Mouse (Mus musculus) spleen, adult 2 months (tissue): ENCODE data around the gene Gadl1. TPM values are rescaled to one million over a fixed set of nuclear protein-coding genes. Genes with fewer than 3 reads are reported as not detected.
A peak's percentile ranks its signal among the peaks of the same experiment; 100 is the strongest.

ENCODE experiments used
- DNase-seq, 2 experiments: peaks; one replicate each; pipeline versions ENCODE4 v3.0.0 to v3.0.0-alpha.2; 2012 to 2021; ENCODE audit warnings: low spot score in 2 of 2, low read depth in 1 of 2
- H3K27ac ChIP-seq: fragments of 200-500 bp; 2 replicates; pipeline ENCODE4 v1.5.1; 2012; ENCODE audit warnings: low read length, inconsistent platforms; ENCODE audit not compliant: insufficient read depth
- H3K27me3 ChIP-seq: fragments of 200-500 bp; 2 replicates; pipeline ENCODE4 v1.6.1; 2012; ENCODE audit warnings: mild to moderate bottlenecking, moderate library complexity, low read length, inconsistent platforms; ENCODE audit not compliant: control insufficient read depth, insufficient read depth
- H3K36me3 ChIP-seq: fragments of 200-500 bp; 2 replicates; pipeline ENCODE4 v1.6.1; 2012; ENCODE audit warnings: mild to moderate bottlenecking, low read length, inconsistent platforms; ENCODE audit not compliant: control insufficient read depth, insufficient read depth
- H3K4me1 ChIP-seq: fragments of 200-500 bp; 2 replicates; pipeline ENCODE4 v1.6.1; 2011; ENCODE audit warnings: inconsistent platforms; ENCODE audit not compliant: control insufficient read depth, insufficient read depth, insufficient read length
- H3K4me3 ChIP-seq: fragments of 200-500 bp; 2 replicates; pipeline ENCODE4 v1.5.1; 2011; ENCODE audit warnings: mild to moderate bottlenecking, inconsistent platforms; ENCODE audit not compliant: insufficient read depth, insufficient read length; ENCODE audit errors: extremely low read depth
- CTCF ChIP-seq: fragments of 200-500 bp; IDR thresholded peaks from 2 replicates; pipeline ENCODE4 v1.5.1; 2011; ENCODE audit warnings: mild to moderate bottlenecking, inconsistent platforms; ENCODE audit not compliant: insufficient read depth, insufficient read length, insufficient replicate concordance; ENCODE audit errors: extremely low read depth
- POLR2A ChIP-seq: fragments of 200-500 bp; IDR thresholded peaks from 2 replicates; pipeline ENCODE4 v1.6.1; 2011; ENCODE audit warnings: low read depth, low read length, inconsistent platforms
- WGBS: fragments of 180-500 bp; shearing (Covaris S2); methylation state at CpG from one replicate; pipeline ENCODE4 v1.1.7; 2018; 5-methylcytosine and 5-hydroxymethylcytosine counted together
- polyA plus RNA-seq: library from polyadenylated mRNA; depleted of rRNA; stranded (reverse); fragments of >200 nt; gene quantifications from 2 replicates; pipeline ENCODE4 v1.2.3, GENCODE M21; 2012

Gene Gadl1
- polyA plus RNA-seq, 1 experiment: not detected

DNA sequence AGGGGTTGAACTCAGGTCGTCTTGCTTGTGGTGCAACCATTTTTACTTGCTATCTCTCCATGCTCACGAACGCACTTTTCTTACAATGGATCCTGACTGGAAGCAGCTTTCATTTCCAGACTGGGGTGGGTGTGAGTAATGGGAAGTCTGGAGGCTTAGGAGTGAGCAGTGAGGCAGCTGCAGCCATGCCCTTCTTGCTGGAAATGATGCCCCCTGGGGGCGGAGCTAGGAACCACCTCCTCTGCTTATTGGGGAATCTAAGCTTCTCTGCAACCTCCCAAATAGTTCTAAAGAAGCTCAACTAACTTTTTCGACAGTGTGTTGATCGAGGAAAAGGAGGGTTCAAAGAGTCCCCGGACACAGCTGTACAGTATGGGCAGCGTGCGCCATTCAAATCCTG is 179.7 kb downstream of the Gadl1 start:
- DNase-seq: peak in 1 of 2 experiments; percentile 32
- H3K4me3 ChIP-seq: no peak overlapping the region
- TF ChIP-seq CTCF: no peak
- TF ChIP-seq POLR2A: no peak
- no peak overlapping the region for H3K27ac ChIP-seq
- H3K4me1 ChIP-seq: peaks cover 11% of the 10 kb centered on the region; the same call in 1 of the 2 replicates
- no peaks in the 10 kb centered on the region for H3K27me3 ChIP-seq
- whole genome bisulfite sequencing: 89% methylated on average over 9 of the region's 9 CpGs
- peaks cover 37% of the 10 kb centered on the region for H3K36me3 ChIP-seq

DNA sequence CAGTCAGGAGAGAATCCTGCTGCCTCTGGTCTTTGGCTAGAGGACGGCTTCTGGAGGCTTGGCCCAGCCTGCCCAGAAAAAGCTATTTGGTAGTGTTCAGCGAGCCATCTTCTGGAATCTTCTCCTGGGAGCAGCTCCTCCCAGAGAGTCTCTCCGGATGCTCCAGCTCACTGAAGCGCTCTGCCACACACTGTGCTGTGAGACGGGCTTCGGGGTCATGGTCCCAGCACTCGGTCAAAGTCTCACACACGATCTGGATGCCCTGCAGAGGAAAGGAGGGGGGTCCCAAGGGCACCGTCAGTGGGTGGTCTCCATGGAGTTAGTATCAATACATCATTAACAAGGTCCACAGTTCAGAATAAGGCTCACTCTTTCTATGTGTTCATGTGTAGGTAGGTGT is 181.0 kb downstream of the Gadl1 start:
- H3K4me1 ChIP-seq: peaks cover 3% of the 10 kb centered on the region; the same call in 1 of the 2 replicates
- no peaks in the 10 kb centered on the region for H3K27me3 ChIP-seq
- H3K27ac ChIP-seq: no peak overlapping the region
- no peak for TF ChIP-seq POLR2A
- no peak for TF ChIP-seq CTCF
- no peak for DNase-seq
- 90% methylated on average over 9 of the region's 9 CpGs for WGBS
- peaks cover 38% of the 10 kb centered on the region for H3K36me3 ChIP-seq
- no peak overlapping the region for H3K4me3 ChIP-seq

DNA sequence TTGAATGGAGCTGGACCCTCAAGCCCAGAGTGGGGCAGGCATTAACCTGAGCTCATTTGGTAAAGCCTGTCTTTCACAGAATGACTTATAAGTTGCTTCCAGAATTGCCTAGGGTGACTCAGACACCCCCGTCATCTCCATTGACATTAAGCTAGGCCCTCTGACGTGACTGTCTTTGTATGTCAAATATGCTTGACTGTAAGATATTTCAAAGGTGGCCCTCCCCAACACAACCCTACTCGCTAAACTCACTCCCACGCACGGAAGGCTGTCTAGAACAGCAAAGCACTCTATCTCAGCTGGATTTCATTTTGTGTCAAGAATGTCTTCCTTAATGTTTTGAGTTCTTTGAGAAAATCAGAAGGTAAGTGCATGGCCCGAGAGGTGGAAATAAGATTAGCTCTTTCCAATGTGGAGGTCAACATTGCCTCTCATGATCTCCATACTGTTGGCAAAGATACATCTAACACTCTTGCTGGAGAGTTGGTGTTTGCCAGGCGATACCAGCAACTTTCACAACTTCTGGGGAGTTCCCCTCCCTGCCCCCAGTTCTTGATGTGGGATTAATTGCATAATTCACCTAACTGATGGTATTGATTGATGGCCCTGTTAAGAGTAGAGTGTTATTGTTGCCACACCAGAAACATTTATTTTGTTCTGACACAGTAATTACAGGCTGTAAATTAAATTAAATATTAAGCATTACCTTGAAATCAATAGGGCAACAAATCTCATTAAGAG is 182.0 kb downstream of the Gadl1 start:
- 71% methylated on average over 7 of the region's 7 CpGs for WGBS
- Histone ChIP-seq H3K27ac (no peak overlapping the region), H3K36me3 (peaks cover 41% of the 10 kb centered on the region), H3K4me1 (peaks cover 3% of the 10 kb centered on the region; the same call in 1 of the 2 replicates), H3K27me3 (no peaks in the 10 kb centered on the region), H3K4me3 (no peak overlapping the region)
- no peak for DNase-seq
- TF ChIP-seq POLR2A: no peak
- TF ChIP-seq CTCF: no peak

DNA sequence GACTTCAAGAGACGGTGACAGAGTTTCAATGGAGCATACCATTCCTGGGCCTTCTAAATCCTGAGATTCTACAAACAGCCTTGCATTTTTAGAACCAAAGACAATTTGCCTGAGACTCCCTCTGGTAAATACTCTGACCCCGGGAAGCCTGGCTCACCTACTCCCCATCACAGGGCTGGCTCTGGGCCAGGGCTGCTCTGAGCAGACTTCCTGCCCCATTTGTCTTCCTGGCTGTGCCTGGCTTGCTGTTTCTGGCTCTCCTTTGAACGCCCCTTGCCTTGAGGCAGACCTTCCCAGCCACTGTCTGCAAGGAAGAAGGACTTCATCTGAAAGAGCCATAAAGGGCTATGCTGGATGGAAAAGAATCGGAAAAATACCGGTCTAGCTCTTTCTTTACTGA is 182.7 kb downstream of the Gadl1 start:
- 49% methylated on average over 5 of the region's 5 CpGs for WGBS
- H3K27ac ChIP-seq: no peak overlapping the region
- DNase-seq: peak in 1 of 2 experiments; percentile 25
- no peak overlapping the region for H3K4me3 ChIP-seq
- peaks cover 3% of the 10 kb centered on the region; the same call in 1 of the 2 replicates for H3K4me1 ChIP-seq
- H3K27me3 ChIP-seq: no peaks in the 10 kb centered on the region
- TF ChIP-seq CTCF: no peak
- H3K36me3 ChIP-seq: peaks cover 47% of the 10 kb centered on the region

DNA sequence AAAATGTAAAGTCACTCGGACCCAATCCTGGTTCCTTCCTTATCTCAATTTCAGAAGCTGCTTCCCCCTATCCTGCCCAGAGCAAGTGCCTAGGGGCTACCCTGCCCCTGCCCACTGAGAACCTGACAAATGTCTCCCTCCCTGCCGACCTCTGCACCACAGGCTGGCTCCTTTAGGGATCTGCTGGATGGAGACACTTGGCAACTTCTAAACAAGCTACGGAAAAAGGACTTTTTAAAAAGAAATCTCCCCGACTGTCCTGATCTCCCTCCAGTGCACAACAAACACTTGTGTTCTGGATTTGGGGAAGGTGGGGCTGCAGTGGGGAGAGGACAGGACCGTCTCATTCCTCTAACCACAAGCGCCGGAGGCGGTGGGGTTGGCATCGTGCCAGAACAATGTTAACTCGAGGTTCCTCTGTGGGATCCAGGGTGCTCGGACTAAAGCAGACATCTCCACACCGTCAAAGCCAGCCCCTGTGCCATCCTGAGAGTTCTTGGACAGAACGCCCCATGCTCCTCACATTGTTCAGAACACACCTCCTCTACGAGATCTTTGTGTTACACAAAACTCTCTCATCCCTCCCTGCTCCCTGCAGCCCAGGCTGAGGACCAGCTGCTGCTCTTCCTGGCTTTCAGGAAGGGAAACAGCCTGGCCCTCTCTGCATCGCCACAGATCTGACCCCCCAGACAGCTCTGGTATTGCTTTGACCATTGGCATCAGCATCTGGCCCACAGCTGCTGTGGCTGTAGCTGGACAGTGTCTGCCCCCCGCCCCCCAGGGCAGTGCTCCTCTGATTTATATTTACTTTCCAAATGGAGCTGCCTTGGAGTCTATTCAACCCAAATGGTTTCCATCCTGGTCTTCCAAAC is 189.7 kb downstream of the Gadl1 start:
- peaks cover 59% of the 10 kb centered on the region for H3K36me3 ChIP-seq
- TF ChIP-seq CTCF (no peak), POLR2A (no peak)
- H3K27ac ChIP-seq: no peak overlapping the region
- no peak for DNase-seq
- H3K4me1 ChIP-seq: no peaks in the 10 kb centered on the region
- 52% methylated on average over 16 of the region's 16 CpGs for WGBS
- H3K4me3 ChIP-seq: no peak overlapping the region
- H3K27me3 ChIP-seq: no peaks in the 10 kb centered on the region

DNA sequence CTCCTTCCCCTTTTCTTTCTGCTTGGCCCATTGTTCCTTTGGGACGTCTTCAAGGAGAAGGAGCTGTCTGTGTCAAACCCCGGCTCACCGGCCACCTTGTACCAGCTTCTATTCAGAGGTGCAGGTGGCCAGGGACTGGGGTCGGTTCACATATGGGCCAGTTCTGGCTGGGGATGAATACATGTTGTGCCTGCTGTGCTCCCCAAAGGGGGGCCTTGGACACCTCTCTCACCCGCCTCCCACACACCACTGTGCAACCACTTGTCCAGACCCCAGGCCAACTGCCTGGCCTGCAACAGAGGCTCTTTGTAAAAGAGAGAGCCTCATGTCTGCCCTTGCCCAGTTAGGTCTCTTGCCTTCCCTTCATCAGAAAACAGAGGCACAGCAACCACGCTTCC is 190.3 kb downstream of the Gadl1 start:
- no peak overlapping the region for H3K4me3 ChIP-seq

DNA sequence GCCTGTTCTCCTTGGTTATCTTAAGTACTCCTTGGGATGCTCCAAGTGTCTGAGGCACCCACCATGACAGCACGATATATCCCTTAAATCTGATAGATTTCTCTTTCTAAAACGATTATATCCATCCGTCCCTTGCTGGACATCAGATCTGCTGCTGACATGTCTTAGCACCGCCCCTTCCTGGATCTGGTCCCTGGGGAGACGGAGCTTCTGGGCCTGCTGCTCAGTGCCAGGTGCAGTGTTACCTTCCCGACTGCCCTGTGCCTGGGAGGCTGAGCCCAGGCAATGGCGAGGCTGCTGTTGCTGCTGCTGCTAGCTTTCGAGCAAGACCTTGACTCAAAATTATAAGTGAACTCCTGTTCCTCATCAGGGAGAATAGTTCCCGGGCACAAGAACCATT is 190.8 kb downstream of the Gadl1 start:
- 84% methylated on average over 9 of the region's 9 CpGs for WGBS

More for the DNA sequence above, 190.3 kb downstream of the Gadl1 start:
- Histone ChIP-seq H3K27me3 (no peaks in the 10 kb centered on the region), H3K27ac (no peak overlapping the region), H3K4me1 (no peaks in the 10 kb centered on the region), H3K36me3 (peaks cover 64% of the 10 kb centered on the region)
- no peak for DNase-seq
- TF ChIP-seq POLR2A (no peak), CTCF (no peak)
- 90% methylated on average over 6 of the region's 6 CpGs for WGBS

More for the DNA sequence above, 190.8 kb downstream of the Gadl1 start:
- no peak for DNase-seq
- TF ChIP-seq CTCF (no peak), POLR2A (no peak)
- H3K4me1 ChIP-seq: no peaks in the 10 kb centered on the region
- peaks cover 68% of the 10 kb centered on the region for H3K36me3 ChIP-seq
- no peak overlapping the region for H3K4me3 ChIP-seq
- H3K27me3 ChIP-seq: no peaks in the 10 kb centered on the region
- no peak overlapping the region for H3K27ac ChIP-seq
